Mouse (Mus musculus) stomach, postnatal 0 days (tissue): ENCODE measurements around the gene Ppp3ca.

Experiments used
- CTCF ChIP-seq: IDR thresholded peaks from 2 replicates; pipeline ENCODE4 v1.5.1; 2016; ENCODE audit warnings: antibody characterized with exemption, low read depth, mild to moderate bottlenecking, moderate library complexity
- EP300 ChIP-seq: optimal IDR thresholded peaks from 2 replicates; pipeline ENCODE3; 2016; ENCODE audit warnings: antibody characterized with exemption

DNA sequence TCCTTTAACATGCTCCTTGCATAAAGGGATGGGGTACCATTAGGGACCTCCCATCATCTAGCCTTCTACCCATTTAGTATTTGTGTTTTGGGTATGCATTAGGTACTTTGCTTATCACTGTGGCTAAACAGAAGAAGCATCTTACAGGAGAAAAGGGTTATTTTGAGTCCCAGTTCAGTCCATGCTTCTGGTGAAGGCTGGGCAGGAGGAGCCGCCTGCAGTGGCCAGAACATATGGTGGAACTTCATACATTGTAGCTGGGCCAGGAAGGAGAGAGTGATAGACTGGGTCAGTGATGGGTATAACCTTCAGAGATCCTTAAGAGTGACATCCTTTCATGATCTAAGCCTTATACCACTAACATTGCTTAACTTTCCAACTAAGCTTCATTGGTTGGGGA is 23.6 kb downstream of the Ppp3ca start:
- no peak for TF ChIP-seq CTCF
- TF ChIP-seq EP300: no peak
